Mouse (Mus musculus): ENCODE measurements around the gene Svep1. TPM values are rescaled to one million over a fixed set of nuclear protein-coding genes. Genes with fewer than 3 reads are reported as not detected.
A peak's percentile ranks its signal among the peaks of the same experiment; 100 is the strongest.

Gene Svep1
- total and polyA plus RNA-seq, 2 experiments from 2014 or later, result 2.2 to 10.4 TPM

DNA sequence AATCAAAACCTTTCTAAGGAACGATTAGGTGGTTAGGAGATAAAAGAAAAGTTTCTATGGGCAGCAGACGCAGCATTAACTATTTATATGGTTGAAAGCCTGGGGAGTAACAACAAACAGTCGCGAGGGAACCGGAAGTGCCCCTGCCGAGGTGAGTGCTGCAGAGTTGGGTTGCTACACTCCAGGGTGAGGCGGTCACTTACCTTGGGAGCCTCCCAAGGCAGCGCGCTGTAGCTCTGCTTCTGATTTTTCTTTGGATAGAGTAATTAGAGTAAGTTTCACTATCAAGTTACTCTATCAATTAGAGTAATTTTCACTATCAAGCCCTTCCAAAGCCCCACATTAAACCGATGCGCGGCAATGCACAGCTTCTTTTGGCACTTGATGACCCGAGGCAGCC, 172.0 kb downstream of the Svep1 start:
- ATAC-seq, result no peak
- Histone ChIP-seq H3K36me3 (ENCODE audit: insufficient read depth, low read length) (no peaks in the 10 kb centered on the region), H3K4me1 (ENCODE audit: insufficient read depth, low read length) (no peaks in the 10 kb centered on the region), H3K27me3 (ENCODE audit: insufficient read depth, low read length) (no peaks in the 10 kb centered on the region), H3K27ac (no peak overlapping the region), H3K9ac (replicated peaks; ENCODE audit: low read length) (no peak overlapping the region), H3K9me3 (ENCODE audit: low read length) (no peaks in the 10 kb centered on the region), H3K4me3 (ENCODE audit: low read length) (no peak overlapping the region), H3K4me2 (ENCODE audit: low read depth, low read length) (peak overlapping the region; percentile 38)
- 49% methylated on average over 13 of the region's 13 CpGs for WGBS
- TF ChIP-seq CTCF (IDR thresholded peaks at IDR 0.05; ENCODE audit: low read depth), result no peak
- DNase-seq (ENCODE audit: low spot score), result no peak

DNA sequence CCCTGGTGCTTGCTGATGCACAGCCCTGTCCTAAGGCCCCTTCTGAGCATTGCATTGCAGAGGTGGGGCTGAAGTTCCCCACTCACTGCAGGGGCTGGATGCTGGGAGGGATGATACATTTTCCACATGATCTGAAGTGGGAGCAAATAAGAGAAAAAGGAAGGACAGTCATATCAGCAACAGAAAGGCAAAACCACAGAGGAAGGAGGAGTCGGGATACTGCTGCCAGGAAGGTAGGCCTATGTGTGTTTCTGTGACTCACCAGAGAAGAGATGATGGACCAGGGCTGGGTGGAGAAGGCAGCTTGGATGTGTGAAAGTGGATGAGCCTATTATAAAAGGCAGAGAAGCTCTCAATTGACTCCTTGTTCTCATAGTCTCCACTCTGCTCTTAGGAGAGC, 173.9 kb downstream of the Svep1 start:
- no peak for ATAC-seq
- no peak overlapping the region for H3K4me3 ChIP-seq (ENCODE audit: low read length)
- H3K4me2 ChIP-seq (ENCODE audit: low read depth, low read length), result no peak overlapping the region
- no peak for DNase-seq (ENCODE audit: low spot score)
- 89% methylated on average over 1 of the region's 1 CpGs for WGBS
- H3K9me3 ChIP-seq (ENCODE audit: low read length), result no peaks in the 10 kb centered on the region
- no peak overlapping the region for H3K9ac ChIP-seq (replicated peaks; ENCODE audit: low read length)
- no peaks in the 10 kb centered on the region for H3K4me1 ChIP-seq (ENCODE audit: insufficient read depth, low read length)
- H3K27me3 ChIP-seq (ENCODE audit: insufficient read depth, low read length), result no peaks in the 10 kb centered on the region
- H3K36me3 ChIP-seq (ENCODE audit: insufficient read depth, low read length), result no peaks in the 10 kb centered on the region
- no peak overlapping the region for H3K27ac ChIP-seq
- TF ChIP-seq CTCF (IDR thresholded peaks at IDR 0.05; ENCODE audit: low read depth), result no peak

DNA sequence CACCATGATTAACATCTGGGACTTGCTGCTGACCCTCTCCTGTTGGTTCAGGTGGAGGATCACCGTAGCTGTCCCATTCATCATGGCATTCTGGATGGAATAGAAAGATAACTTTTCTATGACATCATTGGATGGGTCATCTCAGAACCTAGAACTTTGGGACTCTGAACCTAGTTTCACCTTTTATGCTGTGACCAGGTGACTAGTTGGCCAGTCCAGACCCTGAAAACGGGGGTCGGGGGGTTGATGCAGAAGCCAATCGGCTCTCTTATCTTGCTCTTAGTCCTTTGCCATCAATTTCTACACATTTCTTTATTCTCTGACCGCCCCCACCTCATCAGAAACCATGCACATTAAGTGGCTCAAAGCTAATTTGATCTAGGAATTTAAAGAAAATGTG, 197.6 kb downstream of the Svep1 start, which contains the start of gene Txndc8:
TSS of gene Txndc8 (minus strand) at position 101 of the 400 bp plus-strand sequence.
- no peak for DNase-seq (ENCODE audit: low spot score)
- H3K36me3 ChIP-seq (ENCODE audit: insufficient read depth, low read length), result no peaks in the 10 kb centered on the region
- no peaks in the 10 kb centered on the region for H3K27me3 ChIP-seq (ENCODE audit: insufficient read depth, low read length)
- TF ChIP-seq CTCF (IDR thresholded peaks at IDR 0.05; ENCODE audit: low read depth), result no peak
- H3K27ac ChIP-seq, result no peak within 1 kb of the TSS
- WGBS, result 92% methylated on average over 5 of the region's 5 CpGs
- H3K4me1 ChIP-seq (ENCODE audit: insufficient read depth, low read length), result no peaks in the 10 kb centered on the region
- no peak within 1 kb of the TSS for H3K4me3 ChIP-seq (ENCODE audit: low read length)
- no peak within 1 kb of the TSS for H3K4me2 ChIP-seq (ENCODE audit: low read depth, low read length)
- no peaks in the 10 kb centered on the region for H3K9me3 ChIP-seq (ENCODE audit: low read length)
- ATAC-seq, result no peak
- no peak within 1 kb of the TSS for H3K9ac ChIP-seq (replicated peaks; ENCODE audit: low read length)

DNA sequence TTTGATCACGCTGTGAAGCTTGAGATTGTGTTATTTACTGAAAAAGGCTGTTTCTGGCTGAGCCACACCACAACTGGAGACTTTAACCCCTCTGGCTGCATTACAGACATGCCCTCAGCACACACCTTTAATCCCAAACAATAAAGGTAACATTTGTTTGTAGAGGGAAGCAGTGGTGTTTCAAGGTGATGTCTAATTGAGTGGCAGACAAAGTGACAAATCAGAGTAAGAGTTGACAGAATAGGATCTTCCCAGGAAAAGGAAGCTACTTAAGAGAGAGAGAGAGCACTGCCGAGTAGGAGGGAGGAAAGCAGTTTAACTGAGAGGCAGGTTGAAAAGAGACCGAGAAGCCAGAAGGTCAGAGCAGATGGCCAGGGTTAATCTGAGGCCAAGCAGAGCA, 203.2 kb downstream of the Svep1 start:
- ATAC-seq, result no peak
- DNase-seq (ENCODE audit: low spot score), result no peak
- no peak overlapping the region for H3K9ac ChIP-seq (replicated peaks; ENCODE audit: low read length)
- H3K27me3 ChIP-seq (ENCODE audit: insufficient read depth, low read length), result no peaks in the 10 kb centered on the region
- TF ChIP-seq CTCF (IDR thresholded peaks at IDR 0.05; ENCODE audit: low read depth), result no peak
- H3K9me3 ChIP-seq (ENCODE audit: low read length), result no peaks in the 10 kb centered on the region
- 64% methylated on average over 3 of the region's 3 CpGs for WGBS
- H3K4me1 ChIP-seq (ENCODE audit: insufficient read depth, low read length), result no peaks in the 10 kb centered on the region
- H3K27ac ChIP-seq, result no peak overlapping the region
- no peak overlapping the region for H3K4me3 ChIP-seq (ENCODE audit: low read length)
- no peak overlapping the region for H3K4me2 ChIP-seq (ENCODE audit: low read depth, low read length)
- H3K36me3 ChIP-seq (ENCODE audit: insufficient read depth, low read length), result no peaks in the 10 kb centered on the region

Other genes with a start within 250 kb of the Svep1 start
- not detected in 2 replicates for gene Txndc8, start 197.7 kb downstream of the Svep1 start, total RNA-seq (2014; rRNA removed)
- not detected in 2 replicates for gene Txndc8, start 197.7 kb downstream of the Svep1 start, polyA plus RNA-seq (2015; fragmentation: Nextera tagmentation; extraction: Ambion mirVana)
- 0.05 and 0.07 TPM in 2 replicates for gene Musk, start 79.1 kb upstream of the Svep1 start, total RNA-seq (2014; rRNA removed)
- 0.21 and 0.24 TPM in 2 replicates for gene Musk, start 79.1 kb upstream of the Svep1 start, polyA plus RNA-seq (2015; fragmentation: Nextera tagmentation; extraction: Ambion mirVana)